Mouse (Mus musculus) neutrophil, adult 5-6 weeks (primary cell): ENCODE results near the gene Igflr1. TPM values are rescaled to one million over a fixed set of nuclear protein-coding genes. Genes with fewer than 3 reads are reported as not detected.
A peak's percentile ranks its signal among the peaks of the same experiment; 100 is the strongest.

Source experiments
- ATAC-seq: fragments of 151-379, 151-347 bp; 2 replicates; pipeline ENCODE4 v1.8.0; 2017; ENCODE audit warnings: mild to moderate bottlenecking, moderate TSS enrichment; ENCODE audit not compliant: insufficient number of reproducible peaks, poor library complexity, low FRiP score, severe bottlenecking; ENCODE audit errors: extremely low read depth
- total RNA-seq: library from RNA; stranded (forward); fragments of 200-1000 nt; gene quantifications from 2 replicates; pipeline ENCODE4 v1.2.3, GENCODE M21; 2017

Igflr1 gene
- total RNA-seq, 1 experiment from 2014 or later = not detected

DNA sequence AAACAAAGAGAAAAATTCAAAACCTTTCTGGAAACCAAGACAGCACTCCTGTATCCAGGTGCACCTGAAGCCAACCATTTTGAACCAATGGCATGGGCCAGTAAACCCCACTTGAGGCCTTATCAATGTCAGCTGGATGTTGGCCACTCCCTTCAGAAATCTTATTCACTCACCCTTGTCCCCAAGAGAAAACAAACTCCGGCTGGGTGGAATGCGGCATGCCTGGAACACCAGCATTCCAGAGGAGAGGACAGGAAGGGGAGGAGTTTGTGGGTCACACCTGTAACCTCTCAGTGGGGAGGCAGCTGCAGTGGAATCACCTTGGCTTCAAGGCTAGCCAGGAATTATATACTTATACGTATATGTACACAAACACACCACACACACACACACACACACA is 37.4 kb downstream of the Igflr1 start:
- ATAC-seq = no peak

DNA sequence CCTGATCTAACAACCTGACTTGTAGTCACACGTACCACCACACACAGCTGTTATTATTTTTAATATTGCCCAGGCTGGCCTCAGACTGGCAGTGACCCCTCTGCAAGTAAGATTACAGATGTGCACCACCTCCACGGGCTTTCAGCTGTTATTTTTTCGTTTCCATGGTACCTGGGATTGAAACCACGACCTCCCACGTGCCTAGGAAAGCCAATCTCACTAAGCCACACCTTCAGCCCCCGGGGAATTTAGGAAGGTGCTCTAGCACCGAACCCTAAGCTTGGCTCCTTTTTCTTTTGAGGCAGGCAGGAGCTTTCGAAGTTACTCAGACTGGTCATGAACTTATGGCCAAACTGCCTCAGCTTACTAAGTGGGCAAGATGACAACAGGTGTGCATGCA is 39.2 kb downstream of the Igflr1 start:
- ATAC-seq = no peak

DNA sequence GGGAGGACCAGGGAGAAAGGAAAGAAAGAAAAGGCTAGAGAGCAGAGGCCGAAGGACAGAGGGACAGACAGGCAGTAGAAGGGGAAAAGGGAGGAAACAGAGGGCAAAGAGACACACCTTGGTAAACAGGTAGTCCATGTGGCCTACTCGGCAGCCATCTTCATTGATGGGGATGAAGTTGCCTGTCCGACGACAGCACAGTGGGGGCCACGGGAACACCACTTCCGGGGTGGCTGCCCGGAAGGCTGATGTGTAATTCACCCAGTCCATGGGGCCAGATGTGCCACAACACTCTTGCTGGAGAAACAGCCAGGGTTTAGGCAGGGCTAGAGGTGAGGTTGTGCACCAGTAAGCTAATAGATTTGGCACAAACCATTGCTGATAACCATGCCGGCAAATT is 39.7 kb downstream of the Igflr1 start:
- no peak for ATAC-seq

DNA sequence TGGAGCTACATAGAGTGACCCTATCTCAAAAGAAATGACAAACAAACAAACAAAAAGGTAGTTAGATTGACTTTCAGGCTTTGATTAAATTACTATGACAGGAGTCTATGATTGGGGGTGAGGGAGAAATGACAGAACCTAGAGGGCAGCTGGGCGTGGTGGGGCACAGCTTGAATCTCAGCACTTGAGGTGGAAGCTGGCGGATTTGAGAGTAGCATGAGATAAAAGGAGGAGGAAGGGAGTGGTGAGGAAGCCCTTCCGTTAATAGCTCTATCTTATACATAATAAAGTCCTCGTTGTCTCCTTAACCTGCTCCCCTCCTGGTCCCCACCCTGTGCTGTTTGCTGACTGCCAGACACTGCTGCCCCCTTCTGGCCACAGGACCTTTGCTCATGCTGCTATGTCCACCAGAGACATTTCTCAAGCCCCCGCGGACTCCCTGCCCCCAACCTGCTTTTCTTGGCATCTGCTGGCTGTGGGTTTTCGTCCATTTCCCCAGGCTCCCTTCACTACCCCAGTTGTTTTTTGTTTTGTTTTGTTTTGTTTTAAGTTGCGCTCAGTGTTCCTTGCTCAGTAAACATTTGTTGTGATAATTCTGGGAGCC is 42.6 kb downstream of the Igflr1 start:
- ATAC-seq = peak; percentile 67; the same call in 1 of the 2 replicates

DNA sequence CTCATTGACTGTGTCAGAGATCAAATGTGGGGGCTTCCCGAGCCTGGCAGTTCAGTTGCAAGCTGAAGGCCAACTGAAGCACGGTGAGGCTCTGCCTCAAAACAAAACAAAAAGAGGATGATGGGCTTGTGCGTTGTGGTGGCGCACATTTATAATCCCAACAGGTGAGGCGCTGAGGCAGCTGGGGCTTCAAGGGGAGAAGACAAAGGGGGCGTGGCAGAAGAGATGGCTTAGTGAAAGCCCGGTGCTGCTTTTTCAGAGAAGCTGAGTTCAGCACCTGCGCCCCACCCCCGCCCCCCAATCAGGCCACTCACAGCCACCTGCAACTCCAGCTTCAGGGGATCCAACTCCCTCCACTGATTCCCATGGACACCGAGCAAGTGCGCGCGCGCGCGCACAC is 43.2 kb downstream of the Igflr1 start:
- ATAC-seq = no peak

DNA sequence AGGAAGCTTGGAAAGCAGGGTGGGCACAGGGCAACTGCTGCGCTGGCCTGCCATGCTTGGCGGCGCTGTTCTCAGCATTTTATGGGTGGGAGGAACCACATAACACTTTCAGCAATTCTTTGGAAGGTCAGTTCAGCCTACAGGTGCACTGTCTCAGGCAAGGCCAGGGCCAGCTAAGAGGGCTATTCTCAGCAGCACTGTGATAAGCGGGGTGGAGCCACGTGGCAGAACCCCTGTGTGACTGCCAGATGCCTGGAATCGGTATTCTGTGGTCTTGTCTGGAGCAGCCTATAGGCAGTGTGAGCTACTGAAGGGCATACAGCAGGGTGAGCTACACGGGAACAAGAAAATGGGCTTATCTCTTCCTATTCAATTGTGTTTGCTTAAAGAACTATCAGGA is 44.8 kb downstream of the Igflr1 start:
- ATAC-seq = no peak

DNA sequence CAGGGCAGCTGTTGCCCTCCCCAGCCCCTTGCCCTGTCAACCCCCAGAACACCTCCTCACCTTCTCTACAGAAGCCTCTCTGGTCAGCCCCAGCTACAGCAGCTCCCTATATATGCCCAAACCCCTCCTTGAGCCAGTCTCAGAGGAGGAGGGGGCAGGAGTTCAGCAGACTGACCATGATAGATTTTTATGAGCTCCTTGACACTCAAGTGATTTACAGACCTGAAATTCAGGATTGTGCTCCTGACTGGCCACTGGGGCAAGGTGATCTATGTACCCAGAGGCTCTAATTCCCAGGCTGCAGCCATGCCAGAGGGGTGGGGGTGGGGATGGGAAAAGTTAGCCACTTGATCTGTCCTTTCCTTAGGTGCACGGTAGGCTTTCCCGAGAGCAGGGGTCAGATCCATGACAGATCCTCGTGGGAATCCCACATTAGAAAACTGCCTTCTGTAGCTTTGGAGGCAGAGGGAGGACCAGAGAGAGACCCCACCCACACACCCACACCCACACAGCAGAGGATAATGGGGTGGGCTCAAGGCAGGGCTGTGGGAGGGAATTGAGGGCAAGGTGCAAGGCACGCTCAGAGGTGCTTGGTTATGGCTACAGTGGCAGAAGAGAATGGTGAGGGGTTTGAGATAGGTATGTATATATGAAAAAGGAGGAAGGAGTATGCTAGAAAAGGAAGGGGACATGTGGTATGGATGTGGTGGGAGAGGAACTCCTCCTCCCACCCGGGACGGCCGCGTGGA is 47.6 kb downstream of the Igflr1 start, which contains the start of gene Upk1a:
Gene Upk1a, minus strand, starts transcription at position 194 of the 749 bp plus-strand sequence.
- no peak for ATAC-seq

DNA sequence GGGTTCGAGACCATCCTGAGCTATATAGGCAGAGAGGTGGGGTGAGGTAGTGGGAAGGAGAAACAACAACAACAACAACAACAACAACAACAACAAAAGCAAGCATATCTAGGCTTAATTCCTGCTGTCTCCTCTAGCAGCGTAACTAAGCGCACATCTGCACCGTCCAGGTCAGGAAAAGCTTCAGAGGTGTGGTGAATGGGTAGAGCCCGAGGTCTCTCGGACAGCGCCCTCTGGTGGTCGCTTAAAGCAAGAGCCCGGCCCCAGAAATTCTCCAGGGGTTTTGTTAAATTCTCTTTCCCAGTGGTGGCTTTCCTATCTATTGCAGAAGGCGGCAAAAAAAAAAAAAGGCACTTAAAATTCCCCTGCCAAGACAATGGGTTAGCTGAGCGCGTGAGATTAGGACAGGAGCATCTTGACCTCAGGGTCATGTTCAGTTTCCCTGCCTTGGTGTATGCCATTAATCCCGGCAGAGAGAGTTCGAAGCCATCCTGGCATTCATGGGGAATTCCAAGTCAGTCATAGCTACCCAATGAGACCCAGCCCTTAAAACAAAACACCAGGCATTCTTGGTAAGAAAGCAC is 48.4 kb downstream of the Igflr1 start:
- peak; percentile 67; the same call in 1 of the 2 replicates for ATAC-seq

DNA sequence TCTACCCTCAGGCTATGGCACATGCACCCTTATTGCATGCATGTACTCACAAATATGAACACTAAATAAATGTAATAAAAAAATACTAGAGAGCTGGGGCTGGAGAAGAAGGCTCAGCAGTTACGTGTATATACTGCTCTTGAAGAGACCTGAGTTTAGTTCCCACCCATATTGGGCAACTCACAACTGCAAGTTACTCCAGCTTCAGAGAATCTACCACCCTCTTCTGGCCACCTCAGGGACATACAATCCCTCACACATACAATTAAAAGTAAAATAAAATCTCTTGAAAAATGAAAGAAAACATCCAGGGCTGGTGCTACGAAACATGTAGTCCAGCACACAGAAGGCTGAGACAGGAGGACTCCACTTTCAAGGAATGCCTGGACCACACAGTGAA is 49.2 kb downstream of the Igflr1 start:
- no peak for ATAC-seq

DNA sequence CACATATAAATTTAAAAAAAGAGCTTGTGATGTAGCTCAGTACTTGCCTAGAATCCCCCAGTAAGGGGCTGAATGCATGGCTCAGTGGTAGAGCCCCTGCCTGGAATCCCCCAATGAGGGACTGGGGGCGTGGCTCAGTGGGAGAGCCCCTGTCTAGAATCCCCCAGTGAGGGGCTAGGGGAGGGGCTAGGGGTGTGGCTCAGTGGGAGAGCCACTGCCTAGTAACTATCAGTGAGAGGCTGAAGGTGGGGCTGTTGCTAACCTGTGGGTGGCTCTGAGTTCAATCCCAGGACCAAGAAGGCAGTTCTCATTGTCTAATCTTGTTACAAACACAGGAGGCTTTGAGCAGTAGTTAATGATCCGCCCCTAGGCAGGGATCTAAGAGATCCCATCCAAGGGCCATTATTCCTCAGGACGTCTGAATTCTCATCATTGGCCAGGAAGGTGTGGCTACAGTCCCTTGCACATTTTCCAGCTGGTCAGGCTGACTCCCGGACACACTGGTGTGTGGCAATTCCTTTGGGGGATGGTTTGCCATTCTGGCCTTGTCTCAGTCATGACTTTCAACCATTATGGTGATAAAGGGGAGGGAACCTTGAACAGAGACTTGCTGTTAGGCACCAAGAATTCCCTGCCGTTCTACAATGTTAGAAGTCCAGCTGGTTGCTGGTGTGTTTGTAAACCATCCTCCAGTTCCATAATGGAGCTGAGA is 50.0 kb downstream of the Igflr1 start:
- ATAC-seq = no peak

Other genes starting within 250 kb of the Igflr1 start
- 4.7 and 6.6 TPM in 2 replicates for gene E130208F15Rik, start 243.7 kb upstream of the Igflr1 start, total RNA-seq
- 8.8 and 10.8 TPM in 2 replicates for gene Sdhaf1, start 241.5 kb upstream of the Igflr1 start, total RNA-seq
- gene Lrfn3, start 202.7 kb upstream of the Igflr1 start, total RNA-seq = not detected in 2 replicates
- gene Tyrobp, start 151.7 kb upstream of the Igflr1 start, total RNA-seq = 1,375 and 1,494 TPM in 2 replicates
- gene Hcst, start 145.6 kb upstream of the Igflr1 start, total RNA-seq = 44.4 and 46.6 TPM in 2 replicates
- 34.3 and 46.9 TPM in 2 replicates for gene Nfkbid, start 143.7 kb upstream of the Igflr1 start, total RNA-seq
- gene Aplp1, start 119.9 kb upstream of the Igflr1 start, total RNA-seq = 0.98 TPM in 1 of 2 replicates, not detected in the other
- not detected in 2 replicates for gene Kirrel2, start 107.7 kb upstream of the Igflr1 start, total RNA-seq
- not detected in 2 replicates for gene Nphs1, start 107.1 kb upstream of the Igflr1 start, total RNA-seq
- not detected in 2 replicates for gene Prodh2, start 71.8 kb upstream of the Igflr1 start, total RNA-seq
- gene Arhgap33, start 30.4 kb upstream of the Igflr1 start, total RNA-seq = 0.70 and 7.5 TPM in 2 replicates
- gene Hspb6, start 13.2 kb upstream of the Igflr1 start, total RNA-seq = 3.7 and 5.3 TPM in 2 replicates
- gene Proser3, start 13.1 kb upstream of the Igflr1 start, total RNA-seq = 6.8 and 7.8 TPM in 2 replicates
- gene Lin37, start 5.6 kb upstream of the Igflr1 start, total RNA-seq = 22.0 and 41.4 TPM in 2 replicates
- gene U2af1l4, start 2.1 kb upstream of the Igflr1 start, total RNA-seq = 67.3 and 69.4 TPM in 2 replicates
- 20.0 and 20.3 TPM in 2 replicates for gene Gm49396, start 2.1 kb upstream of the Igflr1 start, total RNA-seq
- gene Psenen, start 1.8 kb upstream of the Igflr1 start, total RNA-seq = 166 and 194 TPM in 2 replicates
- gene Kmt2b, start 23.3 kb downstream of the Igflr1 start, total RNA-seq = 36.5 and 64.7 TPM in 2 replicates
- 3.0 and 3.3 TPM in 2 replicates for gene Zbtb32, start 33.5 kb downstream of the Igflr1 start, total RNA-seq
- 0.49 TPM in 1 of 2 replicates, not detected in the other for gene Upk1a, start 47.4 kb downstream of the Igflr1 start, total RNA-seq
- 190 and 241 TPM in 2 replicates for gene Cox6b1, start 60.7 kb downstream of the Igflr1 start, total RNA-seq
- gene Etv2, start 70.4 kb downstream of the Igflr1 start, total RNA-seq = not detected in 2 replicates
- 60.7 and 77.3 TPM in 2 replicates for gene Rbm42, start 84.9 kb downstream of the Igflr1 start, total RNA-seq
- 22.8 and 29.9 TPM in 2 replicates for gene Haus5, start 99.6 kb downstream of the Igflr1 start, total RNA-seq
- gene Pmis2, start 106.2 kb downstream of the Igflr1 start, total RNA-seq = not detected in 2 replicates
- not detected in 2 replicates for gene 2200002J24Rik, start 133.5 kb downstream of the Igflr1 start, total RNA-seq
- 0.58 TPM in 1 of 2 replicates, not detected in the other for gene Atp4a, start 146.8 kb downstream of the Igflr1 start, total RNA-seq
- 8.3 and 15.1 TPM in 2 replicates for gene Tmem147, start 164.1 kb downstream of the Igflr1 start, total RNA-seq
- gene Gapdhs, start 178.3 kb downstream of the Igflr1 start, total RNA-seq = not detected in 2 replicates
- 2.0 and 5.8 TPM in 2 replicates for gene Sbsn, start 186.0 kb downstream of the Igflr1 start, total RNA-seq
- not detected in 2 replicates for gene Dmkn, start 198.3 kb downstream of the Igflr1 start, total RNA-seq
- not detected in 2 replicates for gene Krtdap, start 222.5 kb downstream of the Igflr1 start, total RNA-seq